Mouse (Mus musculus): ENCODE results near the gene Cxcl10.
"Not testable (repeated sequence)": the region's sequence is repeated elsewhere in the genome, so short reads cannot be mapped to it uniquely, and the experiment has no call there.

The Cxcl10 gene

GRCm38 (mm10) chr5:92369151-92369994 lies 20.7 kb upstream of the Cxcl10 start:
- DNase-seq (ENCODE audit: low spot score in 2 of 2), result peak; percentile 32 to 40

DNA sequence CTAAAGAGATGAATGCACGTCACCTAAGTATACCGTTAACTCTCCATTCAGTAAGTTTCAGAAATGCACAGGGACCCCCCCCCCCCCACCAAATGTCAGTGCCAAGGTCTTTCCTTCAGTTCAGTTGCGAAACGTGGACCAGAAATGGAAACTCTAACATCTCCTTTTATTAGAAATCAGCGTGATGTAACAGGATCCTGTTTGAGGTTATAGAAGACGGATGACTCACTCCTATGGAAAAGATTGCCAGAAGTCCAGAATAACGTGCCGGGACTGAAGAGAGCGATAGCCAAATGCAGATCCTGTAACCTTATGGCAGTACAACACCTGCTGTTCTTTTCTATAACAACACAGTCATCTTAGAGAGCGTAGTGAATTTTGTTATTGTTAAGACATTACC lies 19.7 kb upstream of the Cxcl10 start:
- no peak for DNase-seq (ENCODE audit: low spot score in 2 of 2)

- DNase-seq (ENCODE audit: low spot score in 2 of 2), result no peak
Observed at GRCm38 (mm10) chr5:92366565-92366964, 17.9 kb upstream of the Cxcl10 start.

- DNase-seq (ENCODE audit: low spot score in 2 of 2), result no peak
Observed at GRCm38 (mm10) chr5:92365146-92365705, 16.5 kb upstream of the Cxcl10 start.

GRCm38 (mm10) chr5:92364011-92364410 lies 15.3 kb upstream of the Cxcl10 start:
- no peak for DNase-seq (ENCODE audit: low spot score in 2 of 2)

- DNase-seq (ENCODE audit: low spot score in 2 of 2), result no peak
Observed at GRCm38 (mm10) chr5:92363179-92363578, 14.5 kb upstream of the Cxcl10 start.

- DNase-seq (ENCODE audit: low spot score in 2 of 2), result no peak
Observed at GRCm38 (mm10) chr5:92358767-92359455, 10.2 kb upstream of the Cxcl10 start.

DNA sequence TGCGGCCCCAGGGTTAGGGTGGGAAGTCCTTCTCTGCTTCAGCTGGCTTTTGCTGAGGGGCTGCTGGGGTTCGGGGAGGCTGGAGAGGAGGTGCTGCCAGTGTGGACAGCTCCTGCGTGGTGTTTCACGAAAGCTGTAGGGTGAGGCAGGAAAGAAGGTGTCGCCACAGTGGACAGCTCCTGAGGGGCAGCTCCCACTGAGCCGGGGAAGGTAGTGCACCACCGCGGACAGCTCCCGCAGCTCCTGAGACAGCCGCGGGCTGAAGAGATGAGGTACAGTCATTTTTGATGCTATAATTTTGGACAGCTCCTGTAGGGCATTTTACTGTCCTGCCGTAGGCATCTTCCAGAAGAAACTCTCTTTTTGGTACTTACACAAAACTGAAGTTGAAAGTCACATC lies 9.3 kb upstream of the Cxcl10 start:
- no peak for DNase-seq (ENCODE audit: low spot score in 2 of 2)

DNA sequence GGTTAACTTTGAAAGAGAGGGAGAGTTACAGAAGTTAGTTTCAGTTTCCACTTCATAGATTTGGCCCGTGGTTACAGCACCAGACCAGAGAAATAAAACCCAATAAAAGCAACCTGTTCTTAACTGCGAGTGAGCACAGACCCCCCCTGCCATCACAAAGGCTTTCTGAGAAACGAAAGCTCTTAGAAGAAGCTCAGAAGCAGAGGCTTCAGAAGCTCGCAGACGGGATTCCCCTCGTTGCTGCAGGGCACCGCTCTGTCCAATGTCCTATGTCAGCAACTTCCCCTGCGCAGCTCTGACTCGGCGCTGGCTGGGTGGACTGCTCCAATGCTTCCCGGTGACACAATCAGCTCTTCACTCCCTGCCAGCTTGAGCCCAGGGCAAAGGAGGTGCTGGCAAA lies 4.8 kb upstream of the Cxcl10 start:
- DNase-seq (ENCODE audit: low spot score in 2 of 2), result no peak

- not testable (repeated sequence) for DNase-seq (ENCODE audit: low spot score in 2 of 2)
Observed at GRCm38 (mm10) chr5:92352716-92353115, 4.0 kb upstream of the Cxcl10 start.

- no peak for DNase-seq (ENCODE audit: low spot score in 2 of 2)
Observed at GRCm38 (mm10) chr5:92349731-92350130, 1.0 kb upstream of the Cxcl10 start.

DNA sequence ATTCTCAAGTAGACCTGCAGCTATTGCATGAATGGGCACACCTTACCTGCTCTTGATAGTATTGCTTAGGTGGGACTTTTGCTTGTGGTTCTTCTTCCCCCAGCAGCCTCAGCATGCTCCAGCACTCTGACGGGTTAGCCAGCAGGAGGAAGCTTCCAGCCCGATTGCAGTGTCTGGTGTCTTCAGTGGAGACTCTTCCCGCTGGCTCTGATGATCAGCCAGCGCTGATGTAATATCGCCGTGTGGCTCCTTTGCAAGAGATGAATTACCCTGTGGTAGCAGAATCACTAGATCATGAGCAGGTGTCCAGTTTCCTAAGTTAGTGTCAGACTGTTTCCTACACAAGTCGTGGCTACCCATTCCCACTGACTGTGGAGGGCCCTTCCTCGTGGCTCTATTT lies 3.7 kb downstream of the Cxcl10 start:
- no peak for DNase-seq (ENCODE audit: low spot score in 2 of 2)

DNA sequence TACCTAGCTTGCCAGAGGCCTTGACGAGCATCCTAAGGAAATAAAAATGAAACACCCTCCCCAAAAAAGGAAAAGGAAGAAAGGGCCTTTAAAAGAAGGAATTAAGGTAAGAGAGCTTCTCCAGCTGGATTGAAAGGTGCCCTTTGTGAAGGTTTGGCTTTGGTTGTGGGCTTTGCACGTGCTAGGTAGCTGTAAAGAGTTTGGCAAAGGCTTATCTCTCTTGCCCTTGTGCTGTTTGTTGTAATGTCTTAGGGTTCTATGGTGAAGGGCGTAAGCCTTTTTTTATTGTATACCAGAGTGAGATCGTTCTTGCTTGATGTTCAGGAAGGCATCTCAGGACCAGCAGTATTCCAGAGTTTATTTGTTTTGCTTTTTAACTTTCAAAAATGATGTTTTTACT lies 8.1 kb downstream of the Cxcl10 start:
- no peak for DNase-seq (ENCODE audit: low spot score in 2 of 2)

GRCm38 (mm10) chr5:92336743-92337142 lies 11.9 kb downstream of the Cxcl10 start:
- DNase-seq (ENCODE audit: low spot score in 2 of 2), result no peak

GRCm38 (mm10) chr5:92332359-92332840 lies 16.3 kb downstream of the Cxcl10 start:
- DNase-seq (ENCODE audit: low spot score in 2 of 2), result no peak

DNA sequence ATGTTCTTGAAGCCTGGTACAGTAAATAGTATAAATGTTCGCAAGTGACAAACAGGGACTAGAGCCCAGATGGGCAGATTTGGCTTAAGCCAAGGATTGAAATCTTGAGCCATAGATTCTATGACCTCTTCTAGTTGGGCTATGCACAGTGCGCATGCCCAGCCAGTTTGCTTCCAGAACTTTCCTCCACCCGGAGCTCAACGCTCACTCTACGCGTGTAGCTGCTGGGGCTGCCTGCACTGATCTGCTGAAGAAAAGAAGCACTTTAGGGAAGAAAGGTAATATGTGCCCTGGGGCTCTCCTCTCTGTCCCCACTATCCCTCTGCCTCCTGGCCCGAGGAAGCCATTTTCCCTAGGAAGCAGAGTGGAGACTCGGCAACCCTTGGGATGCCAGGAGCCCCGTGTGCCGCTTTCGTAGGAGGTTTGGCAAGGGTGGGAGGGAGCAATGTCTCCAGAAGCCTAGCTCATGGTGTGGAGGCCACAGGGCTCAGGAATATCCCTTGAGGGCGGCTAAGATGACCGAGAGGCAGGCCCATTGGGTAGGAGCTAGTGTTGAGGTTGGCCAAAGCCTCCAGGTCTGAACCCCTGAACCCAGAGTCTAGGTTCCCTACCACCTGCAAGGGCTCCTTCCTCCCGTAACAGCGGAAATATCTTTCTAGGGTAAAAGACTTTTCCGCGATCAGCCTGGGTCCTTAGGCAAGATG lies 16.9 kb downstream of the Cxcl10 start, which contains the start of gene Art3:
Art3 (plus strand) TSS at position 193 of the 704 bp plus-strand sequence.
- DNase-seq (ENCODE audit: low spot score in 2 of 2), result no peak

GRCm38 (mm10) chr5:92331122-92331521 lies 17.6 kb downstream of the Cxcl10 start:
- DNase-seq (ENCODE audit: low spot score in 2 of 2), result no peak

- DNase-seq (ENCODE audit: low spot score in 2 of 2), result no peak
Observed at GRCm38 (mm10) chr5:92327929-92328328, 20.8 kb downstream of the Cxcl10 start, which contains the start of gene Cxcl9. TSS of gene Cxcl9 (minus strand) at chr5:92328079.

DNA sequence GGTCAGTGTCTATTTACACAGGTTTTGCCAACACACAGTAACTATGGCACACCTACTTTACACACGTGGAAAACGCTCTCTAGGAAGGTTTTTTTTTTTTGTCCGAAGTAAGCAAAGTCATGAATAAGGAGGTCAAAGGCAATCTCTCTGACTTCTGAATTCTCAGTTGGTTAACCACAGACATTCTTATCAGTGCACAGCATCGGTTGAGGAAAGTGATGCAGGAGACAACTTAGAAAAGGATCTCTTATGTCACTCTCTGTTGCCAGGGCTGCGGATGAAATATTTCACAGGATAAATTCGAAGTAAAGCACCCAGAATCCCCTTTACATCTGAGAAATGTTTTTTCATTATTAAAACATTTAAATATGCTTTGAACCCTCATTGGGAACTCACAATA lies 21.3 kb downstream of the Cxcl10 start:
- DNase-seq (ENCODE audit: low spot score in 2 of 2), result no peak

DNA sequence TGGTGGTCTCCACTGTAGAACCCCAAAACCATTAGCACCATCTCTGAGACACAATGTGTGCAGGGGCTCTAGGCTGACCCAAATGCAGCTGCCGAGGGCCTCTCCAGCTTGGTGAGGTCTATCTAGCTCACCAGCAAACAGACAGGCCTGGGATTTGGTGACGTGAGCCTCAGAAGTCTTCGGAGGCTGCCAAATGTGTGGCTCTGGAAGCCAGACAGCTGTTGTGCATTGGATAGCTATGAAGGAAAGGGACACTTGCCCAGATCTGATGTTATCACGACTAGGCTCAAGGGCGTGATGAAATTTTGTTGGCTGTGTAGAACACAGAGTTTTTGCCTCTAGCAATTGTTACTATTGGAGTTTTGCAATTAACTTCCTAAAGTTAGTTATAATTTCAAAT lies 25.4 kb downstream of the Cxcl10 start:
- no peak for DNase-seq (ENCODE audit: low spot score in 2 of 2)

GRCm38 (mm10) chr5:92322612-92323011 lies 26.1 kb downstream of the Cxcl10 start:
- no peak for DNase-seq (ENCODE audit: low spot score in 2 of 2)

All from frontal cortex, postnatal 10 days (tissue).